Mouse (Mus musculus): ENCODE data around the gene Dcdc2c. TPM values are rescaled to one million over a fixed set of nuclear protein-coding genes. Genes with fewer than 3 reads are reported as not detected.

Dcdc2c gene
- 0.82 to 1.4 TPM (median 1.1 TPM) in 4 replicates for total RNA-seq (2023)

DNA sequence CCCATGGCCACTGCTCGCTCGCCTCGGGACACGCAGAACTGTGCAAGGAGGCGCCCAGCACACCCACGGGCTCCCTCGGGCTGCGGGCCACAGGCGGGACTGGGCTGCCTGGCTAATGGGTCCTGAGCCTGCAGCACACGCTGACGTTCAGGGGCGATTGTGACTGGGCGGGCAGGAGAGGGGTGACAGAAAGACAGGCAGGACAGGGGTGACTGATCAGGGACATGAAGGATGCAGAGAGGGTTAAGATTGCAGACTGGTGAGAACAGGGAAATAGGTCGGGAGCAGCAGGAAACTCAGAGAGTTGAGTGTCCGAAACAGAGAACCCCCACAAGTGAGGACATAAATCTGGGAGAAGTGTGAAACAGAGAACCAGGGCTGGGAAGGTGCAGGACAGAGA is at the start of gene Dcdc2c:
Dcdc2c (minus strand) TSS at position 101 of the 400 bp plus-strand sequence.

DNA sequence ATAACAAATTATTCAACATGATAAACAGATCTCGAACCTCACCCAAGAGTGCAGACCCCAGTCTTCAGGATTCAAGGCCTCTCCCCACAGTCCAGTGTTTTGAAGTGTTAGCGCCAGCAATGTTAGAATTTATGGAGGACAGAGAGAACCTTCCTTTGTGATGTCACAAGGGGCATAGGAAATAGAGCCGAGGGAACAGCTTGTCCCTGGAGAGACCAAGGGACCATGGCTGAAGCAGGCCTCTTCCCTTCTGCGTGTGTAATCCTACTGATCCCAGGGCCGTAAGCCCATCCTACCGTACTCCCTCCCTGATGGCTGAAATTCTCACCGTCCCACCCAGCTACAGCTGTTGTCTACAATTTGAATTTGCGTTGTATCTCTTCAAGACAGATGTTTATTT is 30.2 kb upstream of the Dcdc2c start, which contains the start of gene Allc:
Allc (minus strand) TSS at position 101 of the 400 bp plus-strand sequence.

Other genes starting within 250 kb of the Dcdc2c start
- not detected in 4 replicates for gene Allc, start 30.1 kb upstream of the Dcdc2c start, total RNA-seq (2023)
- not detected in 4 replicates for gene Colec11, start 71.0 kb upstream of the Dcdc2c start, total RNA-seq (2023)
- gene Rps7, start 83.6 kb upstream of the Dcdc2c start, total RNA-seq (2023): 1,031 to 1,138 TPM (median 1,053 TPM) in 4 replicates
- 25.1 to 38.5 TPM (median 30.6 TPM) in 4 replicates for gene Rnaseh1, start 97.2 kb upstream of the Dcdc2c start, total RNA-seq (2023)
- 58.4 to 72.1 TPM (median 60.8 TPM) in 4 replicates for gene Adi1, start 122.8 kb upstream of the Dcdc2c start, total RNA-seq (2023)
- gene Trappc12, start 198.1 kb upstream of the Dcdc2c start, total RNA-seq (2023): 47.0 to 58.8 TPM (median 52.1 TPM) in 4 replicates
- gene Eipr1, start 199.4 kb upstream of the Dcdc2c start, total RNA-seq (2023): 22.2 to 36.0 TPM (median 30.6 TPM) in 4 replicates